Mouse (Mus musculus) spleen, postnatal 4 days (tissue): ENCODE measurements around the gene Dnaic1.

Experiments
- DNase-seq, 2 experiments: peaks; one replicate each; pipeline ENCODE4 v3.0.0; 2022; ENCODE audit warnings: low spot score in 2 of 2

The Dnaic1 gene

DNA sequence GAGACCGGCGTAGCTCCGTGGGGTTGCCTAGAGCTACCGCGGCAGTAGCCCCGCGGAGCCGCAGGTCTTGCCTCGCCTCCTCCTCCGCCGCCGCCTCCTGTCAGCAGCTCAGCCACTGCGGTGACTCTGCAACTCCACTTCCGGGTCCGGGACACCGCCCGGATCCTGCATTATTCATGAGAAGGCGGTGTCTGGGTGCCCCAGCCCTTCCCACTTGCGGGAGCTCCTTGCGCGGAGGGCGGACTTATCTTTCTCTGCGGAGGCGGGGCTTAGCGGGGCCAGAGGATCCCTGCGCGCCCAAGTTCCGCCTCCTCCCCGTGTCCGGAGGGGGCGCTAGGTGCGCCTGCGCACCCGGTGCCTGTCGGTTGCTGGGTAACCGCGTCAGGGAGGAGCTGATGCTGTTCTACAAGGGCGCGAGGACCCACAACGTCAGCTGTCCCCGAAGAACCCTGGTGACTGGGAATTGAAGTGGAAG, at the start of gene Dnaic1, which contains the start of gene Fam219a:
Dnaic1 (plus strand) TSS at position 365 of the 475 bp plus-strand sequence.
Fam219a (minus strand) TSS at position 128 of the 475 bp plus-strand sequence.
- peak; percentile 91 to 94 for DNase-seq

DNA sequence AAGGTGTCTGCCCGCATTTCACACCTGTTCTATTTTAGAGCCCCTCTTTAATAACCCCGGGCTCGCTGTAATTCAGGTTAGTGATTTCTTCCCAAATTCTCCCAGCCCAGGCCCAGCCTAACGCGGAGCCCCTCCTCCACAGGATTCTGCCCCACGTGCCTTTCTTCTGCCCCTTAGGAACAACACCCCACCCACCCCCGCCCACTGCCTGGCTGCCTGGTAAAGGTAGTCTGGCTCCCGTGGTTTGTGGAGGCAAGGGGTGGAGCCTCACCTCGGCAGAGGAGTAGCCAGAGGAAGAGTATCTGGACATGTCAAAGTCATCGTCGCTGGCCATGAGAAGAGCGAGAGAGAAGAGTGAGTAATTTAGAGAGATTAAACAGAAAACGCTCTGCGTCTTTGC, 48.9 kb upstream of the Dnaic1 start:
- no peak for DNase-seq

DNA sequence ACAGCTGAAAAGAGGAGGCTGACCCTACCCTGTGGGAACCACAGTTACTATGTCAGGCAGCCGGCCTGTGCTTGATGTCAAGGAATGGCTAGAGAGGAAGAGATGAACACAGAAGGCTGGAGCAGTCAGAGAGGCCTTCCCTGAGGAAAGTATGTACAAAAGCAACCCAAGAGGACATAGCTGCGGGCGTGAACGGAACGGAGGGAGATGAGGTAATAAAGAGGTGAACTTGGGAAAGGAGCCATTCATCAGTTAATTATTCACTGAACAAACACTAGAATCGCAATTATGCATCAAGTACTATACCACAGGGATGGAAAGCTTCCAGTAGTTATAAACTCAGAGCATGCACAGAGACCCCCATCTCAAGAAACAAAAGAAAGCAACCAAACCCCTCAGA, 47.4 kb upstream of the Dnaic1 start:
- DNase-seq, result no peak

DNA sequence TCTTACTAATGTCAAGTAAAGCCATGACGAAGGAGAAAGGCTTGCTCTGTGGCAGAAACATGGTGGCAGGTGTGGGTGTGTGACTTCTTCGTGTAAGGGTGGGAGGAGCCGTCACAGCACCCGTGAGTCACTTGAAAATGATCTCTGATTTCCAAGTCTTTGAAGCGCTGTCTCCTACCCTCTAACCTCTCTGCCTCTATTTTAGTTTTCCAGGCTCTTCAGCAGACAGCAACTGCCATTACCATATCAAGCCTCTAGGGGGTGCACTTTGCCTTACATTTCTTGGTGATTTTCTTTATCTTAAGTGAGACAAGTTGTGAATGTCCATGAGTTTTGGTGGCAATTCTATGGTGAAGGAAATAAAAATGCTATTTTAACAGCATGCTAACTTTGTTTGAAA, 46.8 kb upstream of the Dnaic1 start:
- no peak for DNase-seq

DNA sequence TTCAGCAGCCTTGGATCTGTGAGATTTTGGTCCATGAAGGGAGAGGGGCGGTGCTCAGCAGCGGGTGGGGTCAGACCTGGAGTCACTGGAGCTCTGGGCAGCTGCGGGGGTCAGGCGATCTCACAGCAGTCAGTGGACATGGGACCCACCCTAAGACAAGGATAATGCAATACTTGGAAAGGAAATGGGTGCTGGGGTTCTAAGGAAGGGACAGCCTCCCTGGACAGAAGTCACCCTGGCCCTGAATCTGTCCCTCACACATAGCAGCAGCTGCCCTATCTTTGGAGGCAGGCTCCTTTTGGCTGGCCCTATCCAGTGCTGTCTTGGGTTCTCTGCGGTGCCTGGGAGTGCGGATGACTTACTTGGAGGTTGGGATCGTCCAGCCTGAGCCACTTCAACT, 45.7 kb upstream of the Dnaic1 start:
- DNase-seq, result no peak

DNA sequence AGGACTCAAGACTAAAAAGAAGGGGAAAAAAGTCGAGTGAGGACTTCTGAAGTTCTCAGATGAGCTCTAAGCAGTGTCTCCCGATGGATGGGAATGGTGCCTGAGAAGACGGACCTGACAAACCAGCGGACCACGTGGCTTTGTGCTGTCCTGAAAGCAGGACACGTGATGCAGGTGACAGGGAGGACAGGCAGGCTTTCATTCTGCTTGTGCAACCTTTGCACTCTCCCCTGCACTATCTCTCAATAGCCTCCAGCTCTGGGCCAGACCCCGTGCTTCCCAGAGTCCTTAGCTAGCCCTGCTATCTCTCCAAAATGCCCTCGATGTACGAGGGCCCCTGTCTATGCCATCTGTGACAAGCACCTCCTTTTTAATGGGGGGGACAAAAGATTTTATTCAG, 44.7 kb upstream of the Dnaic1 start:
- no peak for DNase-seq

GRCm38 (mm10) chr4:41526553-41526952, 43.0 kb upstream of the Dnaic1 start:
- no peak for DNase-seq

DNA sequence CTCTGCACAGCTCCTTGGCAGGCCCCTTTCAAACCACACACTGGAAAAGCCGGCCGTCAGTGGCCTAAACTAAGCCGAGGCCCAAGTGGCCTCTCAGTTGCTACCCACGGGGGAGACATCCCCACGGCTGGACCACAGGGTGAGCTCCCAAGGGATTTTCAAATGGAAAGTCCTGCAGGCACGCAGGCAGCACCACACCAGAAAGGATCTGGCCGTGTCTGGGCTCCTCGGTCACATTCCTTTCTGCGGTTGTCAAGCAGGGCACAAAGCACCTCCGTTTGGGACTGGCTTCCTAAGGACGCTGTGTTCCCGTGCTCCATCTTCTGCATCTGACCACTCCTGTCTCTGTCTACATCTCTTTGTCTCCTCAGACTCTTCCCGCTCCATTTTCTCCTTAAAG, 42.5 kb upstream of the Dnaic1 start:
- no peak for DNase-seq

DNA sequence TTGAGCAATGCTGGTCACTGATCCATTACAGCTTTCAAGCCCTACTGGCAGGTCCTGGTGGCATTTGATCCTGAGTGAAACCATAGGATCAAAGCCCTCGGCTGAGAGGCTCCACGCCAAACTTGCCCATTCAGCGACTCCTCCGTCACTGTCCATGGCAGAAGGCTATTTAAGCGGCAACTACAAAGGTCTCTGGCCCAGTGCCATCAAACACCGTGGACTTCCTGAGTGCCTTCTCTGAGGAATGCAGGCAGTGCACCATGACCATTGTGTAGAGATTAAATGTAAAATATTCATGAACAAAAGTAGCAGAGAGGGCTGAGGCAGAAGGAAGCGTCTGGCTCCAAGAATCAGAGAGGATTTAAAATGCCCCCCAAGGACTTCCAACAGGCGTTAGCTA, 41.6 kb upstream of the Dnaic1 start:
- no peak for DNase-seq

GRCm38 (mm10) chr4:41532420-41532819, 37.2 kb upstream of the Dnaic1 start:
- no peak for DNase-seq

DNA sequence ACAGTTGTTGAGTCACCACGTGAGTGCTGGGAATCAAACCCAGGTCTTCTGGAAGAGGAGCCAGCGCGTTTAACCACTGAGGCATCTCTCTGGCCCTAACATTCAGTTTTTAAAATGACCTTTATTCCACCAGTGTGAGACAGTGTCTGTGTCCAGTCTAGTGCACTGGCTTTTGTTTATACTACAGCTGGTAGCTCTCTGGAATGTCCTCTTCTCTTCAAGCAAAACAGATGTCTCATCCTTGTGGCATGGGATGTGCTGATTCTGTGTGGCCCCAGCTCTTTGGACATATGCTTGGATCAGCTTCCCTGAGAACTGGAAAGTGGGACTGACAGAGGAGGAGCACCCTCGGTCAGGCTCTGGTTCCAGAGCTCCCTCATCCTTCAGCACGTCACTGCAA, 34.7 kb upstream of the Dnaic1 start:
- DNase-seq, result no peak

GRCm38 (mm10) chr4:41542136-41542535, 27.4 kb upstream of the Dnaic1 start:
- DNase-seq, result no peak

GRCm38 (mm10) chr4:41545985-41546384, 23.6 kb upstream of the Dnaic1 start:
- DNase-seq, result no peak

DNA sequence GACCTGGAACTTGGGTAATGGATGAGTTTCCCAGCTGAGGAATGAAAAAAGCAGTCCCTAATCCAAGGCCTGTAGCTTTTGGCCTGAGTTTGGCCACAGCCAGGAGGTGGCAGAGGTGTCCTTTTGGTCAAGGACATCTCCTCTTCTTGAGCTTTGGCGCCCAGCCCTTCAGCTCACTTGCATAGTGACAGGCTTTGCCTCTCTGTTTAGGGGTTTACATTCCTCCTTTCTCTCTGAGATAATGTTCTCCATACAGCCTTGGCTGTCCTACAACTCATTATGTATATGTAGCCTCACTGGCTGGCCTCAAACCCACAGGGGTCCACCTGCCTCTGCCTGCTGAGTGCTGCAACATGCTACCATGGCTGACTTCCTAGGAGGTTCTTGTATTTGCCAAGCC, 22.5 kb upstream of the Dnaic1 start:
- DNase-seq, result no peak

- DNase-seq, result peak; percentile 59 to 81
These were observed 17.0 kb upstream of the Dnaic1 start for GRCm38 (mm10) chr4:41552529-41552928.

GRCm38 (mm10) chr4:41553116-41553515, 16.5 kb upstream of the Dnaic1 start:
- no peak for DNase-seq

- DNase-seq, result peak in 1 of 2 experiments; percentile 34
These were observed 14.4 kb upstream of the Dnaic1 start for GRCm38 (mm10) chr4:41554994-41555663.

- DNase-seq, result no peak
These were observed 13.1 kb upstream of the Dnaic1 start for GRCm38 (mm10) chr4:41556311-41556953.

DNA sequence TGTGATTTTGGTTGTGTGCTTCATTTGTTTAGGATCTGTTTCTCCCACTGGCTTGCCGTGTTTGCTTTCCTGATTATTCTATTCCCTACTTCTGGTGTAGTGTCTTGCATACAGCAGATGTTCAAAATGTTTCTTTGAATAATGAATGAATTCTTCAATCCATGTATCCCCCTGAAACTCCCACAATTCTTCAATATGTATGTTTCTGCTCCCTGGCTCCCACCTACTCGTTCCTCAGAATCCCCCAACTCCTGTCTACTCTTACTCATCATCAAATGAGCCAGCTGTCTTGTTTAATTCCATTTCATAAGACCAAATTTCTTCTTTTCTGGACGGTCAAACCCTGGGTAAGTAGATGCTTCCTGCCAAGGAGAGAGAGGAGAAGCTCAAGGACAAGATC, 12.5 kb upstream of the Dnaic1 start:
- DNase-seq, result no peak

GRCm38 (mm10) chr4:41563297-41563696, 6.3 kb upstream of the Dnaic1 start:
- DNase-seq, result no peak

- DNase-seq, result no peak
These were observed 3.5 kb upstream of the Dnaic1 start for GRCm38 (mm10) chr4:41566123-41566522.

- no peak for DNase-seq
These were observed 1.3 kb upstream of the Dnaic1 start for GRCm38 (mm10) chr4:41568239-41568638.

- peak; percentile 18 to 67 for DNase-seq
These were observed 729 bp upstream of the Dnaic1 start for GRCm38 (mm10) chr4:41568682-41569410.
